Mouse (Mus musculus): Measurements from ENCODE around the gene Med10. TPM values are rescaled to one million over a fixed set of nuclear protein-coding genes. Genes with fewer than 3 reads are reported as not detected.

Gene Med10
- total RNA-seq, 1 experiment, result 63.1 TPM

GRCm38 (mm10) chr13:69768152-69768551 is 34.0 kb upstream of the Med10 start:
- Histone ChIP-seq H3K36me3 (ENCODE audit: control insufficient read depth, insufficient read depth, low read length, poor library complexity, severe bottlenecking) (no peaks in the 10 kb centered on the region), H3K9me3 (ENCODE audit: control insufficient read depth, insufficient read depth, low read depth, low read length) (no peaks in the 10 kb centered on the region), H3K27ac (ENCODE audit: insufficient read depth, low read depth, low read length, poor library complexity, severe bottlenecking) (no peak overlapping the region), H3K9ac (ENCODE audit: insufficient read depth, low read depth, low read length, poor library complexity, severe bottlenecking) (no peak overlapping the region), H3K4me1 (ENCODE audit: control insufficient read depth in 2 of 2, insufficient read depth in 2 of 2, low read length in 2 of 2, poor library complexity in 1 of 2) (no peaks in the 10 kb centered on the region), H3K4me3 (ENCODE audit: insufficient read depth in 1 of 2, low read depth in 1 of 2, low read length in 2 of 2, poor library complexity in 1 of 2, severe bottlenecking in 1 of 2) (no peak overlapping the region)
- no peak for TF ChIP-seq MAFK (IDR thresholded peaks at IDR 0.05; ENCODE audit: insufficient read depth, low read depth, low read length)
- TF ChIP-seq ZNF384 (IDR thresholded peaks at IDR 0.05; ENCODE audit: low read depth, low read length), result no peak
- no peak for TF ChIP-seq HCFC1 (IDR thresholded peaks at IDR 0.05; ENCODE audit: borderline replicate concordance, insufficient read depth, low read length)
- no peak for TF ChIP-seq CHD2 (IDR thresholded peaks at IDR 0.05; ENCODE audit: low read depth, low read length)
- no peak for TF ChIP-seq ZC3H11A (IDR thresholded peaks at IDR 0.05; ENCODE audit: borderline replicate concordance, low read depth, low read length)
- in situ Hi-C loops (cut with MboI; ENCODE audit: low sequenced_read_pairs in 2 of 2, unreplicated experiment in 2 of 2), result no loop called here
- no peak for DNase-seq (ENCODE audit: low read depth, low spot score)

- no peaks in the 10 kb centered on the region for H3K9me3 ChIP-seq (ENCODE audit: control insufficient read depth, insufficient read depth, low read depth, low read length)
- no peak for DNase-seq (ENCODE audit: low read depth, low spot score)
- H3K9ac ChIP-seq (ENCODE audit: insufficient read depth, low read depth, low read length, poor library complexity, severe bottlenecking), result no peak overlapping the region
- in situ Hi-C loops (cut with MboI; ENCODE audit: low sequenced_read_pairs in 2 of 2, unreplicated experiment in 2 of 2), result no loop called here
- H3K36me3 ChIP-seq (ENCODE audit: control insufficient read depth, insufficient read depth, low read length, poor library complexity, severe bottlenecking), result no peaks in the 10 kb centered on the region
- H3K4me1 ChIP-seq (ENCODE audit: control insufficient read depth in 2 of 2, insufficient read depth in 2 of 2, low read length in 2 of 2, poor library complexity in 1 of 2), result no peaks in the 10 kb centered on the region
- TF ChIP-seq HCFC1 (IDR thresholded peaks at IDR 0.05; ENCODE audit: borderline replicate concordance, insufficient read depth, low read length) (no peak), CHD2 (IDR thresholded peaks at IDR 0.05; ENCODE audit: low read depth, low read length) (no peak), MAFK (IDR thresholded peaks at IDR 0.05; ENCODE audit: insufficient read depth, low read depth, low read length) (no peak), ZC3H11A (IDR thresholded peaks at IDR 0.05; ENCODE audit: borderline replicate concordance, low read depth, low read length) (no peak), ZNF384 (IDR thresholded peaks at IDR 0.05; ENCODE audit: low read depth, low read length) (no peak)
- no peak overlapping the region for H3K4me3 ChIP-seq (ENCODE audit: insufficient read depth in 1 of 2, low read depth in 1 of 2, low read length in 2 of 2, poor library complexity in 1 of 2, severe bottlenecking in 1 of 2)
- no peak overlapping the region for H3K27ac ChIP-seq (ENCODE audit: insufficient read depth, low read depth, low read length, poor library complexity, severe bottlenecking)
These were observed 31.4 kb upstream of the Med10 start for GRCm38 (mm10) chr13:69770538-69771456.

- no peak for TF ChIP-seq HCFC1 (IDR thresholded peaks at IDR 0.05; ENCODE audit: borderline replicate concordance, insufficient read depth, low read length)
- TF ChIP-seq ZNF384 (IDR thresholded peaks at IDR 0.05; ENCODE audit: low read depth, low read length), result no peak
- TF ChIP-seq CHD2 (IDR thresholded peaks at IDR 0.05; ENCODE audit: low read depth, low read length), result no peak
- no peak for TF ChIP-seq ZC3H11A (IDR thresholded peaks at IDR 0.05; ENCODE audit: borderline replicate concordance, low read depth, low read length)
- no peak for TF ChIP-seq MAFK (IDR thresholded peaks at IDR 0.05; ENCODE audit: insufficient read depth, low read depth, low read length)
- no peak for DNase-seq (ENCODE audit: low read depth, low spot score)
- Histone ChIP-seq H3K9me3 (ENCODE audit: control insufficient read depth, insufficient read depth, low read depth, low read length) (no peaks in the 10 kb centered on the region), H3K36me3 (ENCODE audit: control insufficient read depth, insufficient read depth, low read length, poor library complexity, severe bottlenecking) (no peaks in the 10 kb centered on the region), H3K9ac (ENCODE audit: insufficient read depth, low read depth, low read length, poor library complexity, severe bottlenecking) (no peak overlapping the region), H3K27ac (ENCODE audit: insufficient read depth, low read depth, low read length, poor library complexity, severe bottlenecking) (no peak overlapping the region), H3K4me3 (ENCODE audit: insufficient read depth in 1 of 2, low read depth in 1 of 2, low read length in 2 of 2, poor library complexity in 1 of 2, severe bottlenecking in 1 of 2) (no peak overlapping the region), H3K4me1 (ENCODE audit: control insufficient read depth in 2 of 2, insufficient read depth in 2 of 2, low read length in 2 of 2, poor library complexity in 1 of 2) (no peaks in the 10 kb centered on the region)
- in situ Hi-C loops (cut with MboI; ENCODE audit: low sequenced_read_pairs in 2 of 2, unreplicated experiment in 2 of 2), result no loop called here
These were observed 29.8 kb upstream of the Med10 start for GRCm38 (mm10) chr13:69772358-69772757.

GRCm38 (mm10) chr13:69778221-69778620 is 24.0 kb upstream of the Med10 start:
- no peak overlapping the region for H3K9ac ChIP-seq (ENCODE audit: insufficient read depth, low read depth, low read length, poor library complexity, severe bottlenecking)
- H3K4me3 ChIP-seq (ENCODE audit: insufficient read depth in 1 of 2, low read depth in 1 of 2, low read length in 2 of 2, poor library complexity in 1 of 2, severe bottlenecking in 1 of 2), result no peak overlapping the region
- in situ Hi-C loops (cut with MboI; ENCODE audit: low sequenced_read_pairs in 2 of 2, unreplicated experiment in 2 of 2), result no loop called here
- TF ChIP-seq HCFC1 (IDR thresholded peaks at IDR 0.05; ENCODE audit: borderline replicate concordance, insufficient read depth, low read length) (no peak), ZC3H11A (IDR thresholded peaks at IDR 0.05; ENCODE audit: borderline replicate concordance, low read depth, low read length) (no peak), CHD2 (IDR thresholded peaks at IDR 0.05; ENCODE audit: low read depth, low read length) (no peak), ZNF384 (IDR thresholded peaks at IDR 0.05; ENCODE audit: low read depth, low read length) (no peak), MAFK (IDR thresholded peaks at IDR 0.05; ENCODE audit: insufficient read depth, low read depth, low read length) (no peak)
- H3K4me1 ChIP-seq (ENCODE audit: control insufficient read depth in 2 of 2, insufficient read depth in 2 of 2, low read length in 2 of 2, poor library complexity in 1 of 2), result no peaks in the 10 kb centered on the region
- H3K27ac ChIP-seq (ENCODE audit: insufficient read depth, low read depth, low read length, poor library complexity, severe bottlenecking), result no peak overlapping the region
- no peaks in the 10 kb centered on the region for H3K36me3 ChIP-seq (ENCODE audit: control insufficient read depth, insufficient read depth, low read length, poor library complexity, severe bottlenecking)
- H3K9me3 ChIP-seq (ENCODE audit: control insufficient read depth, insufficient read depth, low read depth, low read length), result no peaks in the 10 kb centered on the region
- DNase-seq (ENCODE audit: low read depth, low spot score), result no peak
